Mouse (Mus musculus): ENCODE measurements around the gene Dctn2. TPM values are rescaled to one million over a fixed set of nuclear protein-coding genes. Genes with fewer than 3 reads are reported as not detected.

Dctn2 gene
- polyA plus RNA-seq, 1 experiment from 2014 or later = 358 TPM

- Histone ChIP-seq H3K27me3 (replicated peaks; ENCODE audit: control insufficient read depth, insufficient read depth, low read length) (peaks cover 56% of the 10 kb centered on the region), H3K4me3 (ENCODE audit: low read length) (peak overlapping the region; percentile 39), H3K4me1 (ENCODE audit: control insufficient read depth, insufficient read depth, low read depth, low read length) (peaks cover 10% of the 10 kb centered on the region), H3K9me3 (ENCODE audit: control insufficient read depth, low read length) (0 out of 2 replicates have a peak, but pooled peaks cover 2% of the 10 kb centered on the region), H3K9ac (ENCODE audit: low read depth, low read length) (peak overlapping the region; percentile 56), H3K36me3 (ENCODE audit: control insufficient read depth, insufficient read depth, low read length) (no peaks in the 10 kb centered on the region), H3K4me2 (ENCODE audit: low read length) (peak overlapping the region; percentile 68), H3K27ac (ENCODE audit: low read depth, low read length) (no peak overlapping the region)
- ATAC-seq = 0 out of 2 replicates have a peak, but pooled peaks have one; percentile 19
- under 1% methylated on average over 54 of the region's 54 CpGs for WGBS
Measured at GRCm38 (mm10) chr10:127326017-127326801, 60.0 kb downstream of the Dctn2 start.

GRCm38 (mm10) chr10:127326828-127327227 lies 60.7 kb downstream of the Dctn2 start:
- WGBS = 6% methylated on average over 29 of the region's 29 CpGs
- peak overlapping the region; percentile 56 for H3K9ac ChIP-seq (ENCODE audit: low read depth, low read length)

GRCm38 (mm10) chr10:127327461-127328145 lies 61.4 kb downstream of the Dctn2 start:
- Histone ChIP-seq H3K4me1 (ENCODE audit: control insufficient read depth, insufficient read depth, low read depth, low read length) (peaks cover 10% of the 10 kb centered on the region), H3K9me3 (ENCODE audit: control insufficient read depth, low read length) (0 out of 2 replicates have a peak, but pooled peaks cover 2% of the 10 kb centered on the region), H3K9ac (ENCODE audit: low read depth, low read length) (no peak overlapping the region), H3K36me3 (ENCODE audit: control insufficient read depth, insufficient read depth, low read length) (no peaks in the 10 kb centered on the region), H3K27ac (ENCODE audit: low read depth, low read length) (no peak overlapping the region), H3K27me3 (replicated peaks; ENCODE audit: control insufficient read depth, insufficient read depth, low read length) (peaks cover 54% of the 10 kb centered on the region), H3K4me2 (ENCODE audit: low read length) (no peak overlapping the region), H3K4me3 (ENCODE audit: low read length) (no peak overlapping the region)
- ATAC-seq = no peak
- 46% methylated on average over 18 of the region's 18 CpGs for WGBS

More at GRCm38 (mm10) chr10:127326828-127327227, 60.7 kb downstream of the Dctn2 start:
- peaks cover 56% of the 10 kb centered on the region for H3K27me3 ChIP-seq (replicated peaks; ENCODE audit: control insufficient read depth, insufficient read depth, low read length)
- no peaks in the 10 kb centered on the region for H3K36me3 ChIP-seq (ENCODE audit: control insufficient read depth, insufficient read depth, low read length)
- no peak overlapping the region for H3K27ac ChIP-seq (ENCODE audit: low read depth, low read length)
- H3K4me1 ChIP-seq (ENCODE audit: control insufficient read depth, insufficient read depth, low read depth, low read length) = peaks cover 10% of the 10 kb centered on the region
- 0 out of 2 replicates have a peak, but pooled peaks cover 2% of the 10 kb centered on the region for H3K9me3 ChIP-seq (ENCODE audit: control insufficient read depth, low read length)
- peak overlapping the region; percentile 68 for H3K4me2 ChIP-seq (ENCODE audit: low read length)
- H3K4me3 ChIP-seq (ENCODE audit: low read length) = peak overlapping the region; percentile 39
- no peak for ATAC-seq

GRCm38 (mm10) chr10:127330212-127330611 lies 64.0 kb downstream of the Dctn2 start:
- Histone ChIP-seq H3K4me1 (ENCODE audit: control insufficient read depth, insufficient read depth, low read depth, low read length) (peaks cover 10% of the 10 kb centered on the region), H3K27ac (ENCODE audit: low read depth, low read length) (no peak overlapping the region), H3K9me3 (ENCODE audit: control insufficient read depth, low read length) (0 out of 2 replicates have a peak, but pooled peaks cover 2% of the 10 kb centered on the region), H3K27me3 (replicated peaks; ENCODE audit: control insufficient read depth, insufficient read depth, low read length) (peaks cover 38% of the 10 kb centered on the region), H3K9ac (ENCODE audit: low read depth, low read length) (no peak overlapping the region), H3K36me3 (ENCODE audit: control insufficient read depth, insufficient read depth, low read length) (no peaks in the 10 kb centered on the region; the same call in 1 of the 2 replicates), H3K4me3 (ENCODE audit: low read length) (no peak overlapping the region), H3K4me2 (ENCODE audit: low read length) (no peak overlapping the region)
- no peak for ATAC-seq
- 80% methylated on average over 7 of the region's 7 CpGs for WGBS

Other genes starting within 250 kb of the Dctn2 start
- gene Tsfm, start 235.5 kb upstream of the Dctn2 start, polyA plus RNA-seq (2015; fragmentation: Nextera tagmentation; extraction: Ambion mirVana) = 63.7 and 67.7 TPM in 2 replicates
- 23.2 and 24.2 TPM in 2 replicates for gene Mettl1, start 225.0 kb upstream of the Dctn2 start, polyA plus RNA-seq (2015; fragmentation: Nextera tagmentation; extraction: Ambion mirVana)
- gene Eef1akmt3, start 224.9 kb upstream of the Dctn2 start, polyA plus RNA-seq (2015; fragmentation: Nextera tagmentation; extraction: Ambion mirVana) = 0.23 and 0.31 TPM in 2 replicates
- 0.12 and 0.18 TPM in 2 replicates for gene Cyp27b1, start 218.1 kb upstream of the Dctn2 start, polyA plus RNA-seq (2015; fragmentation: Nextera tagmentation; extraction: Ambion mirVana)
- gene March9, start 206.2 kb upstream of the Dctn2 start, polyA plus RNA-seq (2015; fragmentation: Nextera tagmentation; extraction: Ambion mirVana) = 5.2 and 6.0 TPM in 2 replicates
- 669 and 724 TPM in 2 replicates for gene Cdk4, start 202.8 kb upstream of the Dctn2 start, polyA plus RNA-seq (2015; fragmentation: Nextera tagmentation; extraction: Ambion mirVana)
- 123 TPM in 2 replicates for gene Tspan31, start 196.1 kb upstream of the Dctn2 start, polyA plus RNA-seq (2015; fragmentation: Nextera tagmentation; extraction: Ambion mirVana)
- gene Agap2, start 191.1 kb upstream of the Dctn2 start, polyA plus RNA-seq (2015; fragmentation: Nextera tagmentation; extraction: Ambion mirVana) = 3.4 and 4.2 TPM in 2 replicates
- 135 and 138 TPM in 2 replicates for gene Os9, start 145.2 kb upstream of the Dctn2 start, polyA plus RNA-seq (2015; fragmentation: Nextera tagmentation; extraction: Ambion mirVana)
- 59.0 and 74.1 TPM in 2 replicates for gene B4galnt1, start 101.1 kb upstream of the Dctn2 start, polyA plus RNA-seq (2015; fragmentation: Nextera tagmentation; extraction: Ambion mirVana)
- 1.4 and 1.5 TPM in 2 replicates for gene Slc26a10, start 85.7 kb upstream of the Dctn2 start, polyA plus RNA-seq (2015; fragmentation: Nextera tagmentation; extraction: Ambion mirVana)
- 29.0 and 29.1 TPM in 2 replicates for gene Arhgef25, start 76.3 kb upstream of the Dctn2 start, polyA plus RNA-seq (2015; fragmentation: Nextera tagmentation; extraction: Ambion mirVana)
- 213 and 233 TPM in 2 replicates for gene Dtx3, start 70.6 kb upstream of the Dctn2 start, polyA plus RNA-seq (2015; fragmentation: Nextera tagmentation; extraction: Ambion mirVana)
- gene Pip4k2c, start 54.8 kb upstream of the Dctn2 start, polyA plus RNA-seq (2015; fragmentation: Nextera tagmentation; extraction: Ambion mirVana) = 20.5 and 20.7 TPM in 2 replicates
- gene Kif5a, start 3.0 kb upstream of the Dctn2 start, polyA plus RNA-seq (2015; fragmentation: Nextera tagmentation; extraction: Ambion mirVana) = 115 and 130 TPM in 2 replicates
- 11.2 and 11.5 TPM in 2 replicates for gene Mbd6, start 22.6 kb downstream of the Dctn2 start, polyA plus RNA-seq (2015; fragmentation: Nextera tagmentation; extraction: Ambion mirVana)
- gene Mars, start 45.4 kb downstream of the Dctn2 start, polyA plus RNA-seq (2015; fragmentation: Nextera tagmentation; extraction: Ambion mirVana) = 108 and 113 TPM in 2 replicates
- 0.79 and 0.81 TPM in 2 replicates for gene Arhgap9, start 55.6 kb downstream of the Dctn2 start, polyA plus RNA-seq (2015; fragmentation: Nextera tagmentation; extraction: Ambion mirVana)
- 1.8 and 2.1 TPM in 2 replicates for gene Gli1, start 75.6 kb downstream of the Dctn2 start, polyA plus RNA-seq (2015; fragmentation: Nextera tagmentation; extraction: Ambion mirVana)
- 0.03 and 0.09 TPM in 2 replicates for gene Inhbe, start 88.0 kb downstream of the Dctn2 start, polyA plus RNA-seq (2015; fragmentation: Nextera tagmentation; extraction: Ambion mirVana)
- not detected in 2 replicates for gene Inhbc, start 104.1 kb downstream of the Dctn2 start, polyA plus RNA-seq (2015; fragmentation: Nextera tagmentation; extraction: Ambion mirVana)
- gene R3hdm2, start 114.0 kb downstream of the Dctn2 start, polyA plus RNA-seq (2015; fragmentation: Nextera tagmentation; extraction: Ambion mirVana) = 34.0 and 37.4 TPM in 2 replicates
- gene Stac3, start 235.3 kb downstream of the Dctn2 start, polyA plus RNA-seq (2015; fragmentation: Nextera tagmentation; extraction: Ambion mirVana) = 2.0 and 3.3 TPM in 2 replicates
- gene Ndufa4l2, start 248.6 kb downstream of the Dctn2 start, polyA plus RNA-seq (2015; fragmentation: Nextera tagmentation; extraction: Ambion mirVana) = 23.2 and 29.5 TPM in 2 replicates